Mouse (Mus musculus) forebrain, embryonic 16.5 days (tissue): Measurements from ENCODE around the gene Dusp28. TPM values are rescaled to one million over a fixed set of nuclear protein-coding genes. Genes with fewer than 3 reads are reported as not detected.
"Not testable (repeated sequence)": the region's sequence is repeated elsewhere in the genome, so short reads cannot be mapped to it uniquely, and the experiment has no call there.

Experiments
- ATAC-seq: fragments of 200-750 bp; cut with Nextera tagmentation; 2 replicates; pipeline ENCODE4 v1.8.0; 2017; ENCODE audit warnings: mild to moderate bottlenecking, moderate library complexity
- H3K27ac ChIP-seq: fragments of 300-500 bp; sonication (generic); 2 replicates; pipeline ENCODE4 v1.5.1; 2014; ENCODE audit warnings: low read length, control low read depth
- H3K27me3 ChIP-seq: fragments of 300-500 bp; sonication (generic); replicated peaks from 2 replicates; pipeline ENCODE4 v1.6.1; 2014; ENCODE audit warnings: low read length; ENCODE audit not compliant: control insufficient read depth, insufficient read depth
- H3K36me3 ChIP-seq: fragments of 300-500 bp; sonication (generic); 2 replicates; pipeline ENCODE4 v1.6.1; 2014; ENCODE audit not compliant: control insufficient read depth, insufficient read depth
- H3K4me1 ChIP-seq: fragments of 300-500 bp; sonication (generic); replicated peaks from 2 replicates; pipeline ENCODE4 v1.6.1; 2014; ENCODE audit warnings: low read length; ENCODE audit not compliant: control insufficient read depth, insufficient read depth
- H3K4me2 ChIP-seq: fragments of 300-500 bp; sonication (generic); 2 replicates; pipeline ENCODE4 v1.6.1; 2014; ENCODE audit warnings: mild to moderate bottlenecking, low read length, control low read depth
- H3K4me3 ChIP-seq: fragments of 300-500 bp; sonication (generic); replicated peaks from 2 replicates; pipeline ENCODE4 v1.5.1; 2014; ENCODE audit warnings: mild to moderate bottlenecking, low read length, control low read depth
- H3K9ac ChIP-seq: fragments of 300-500 bp; sonication (generic); replicated peaks from 2 replicates; pipeline ENCODE4 v1.6.1; 2014; ENCODE audit warnings: low read depth, low read length, control low read depth
- H3K9me3 ChIP-seq: fragments of 300-500 bp; sonication (generic); 2 replicates; pipeline ENCODE4 v1.6.1; 2016; ENCODE audit warnings: low read length; ENCODE audit not compliant: control insufficient read depth
- WGBS: fragments of 180-500 bp; shearing (Covaris S2); extraction: QIAGEN DNeasy Blood & Tissue Kit; methylation state at CpG from one replicate; pipeline ENCODE4 v1.1.7; 2014; 5-methylcytosine and 5-hydroxymethylcytosine counted together
- polyA plus RNA-seq: library from polyadenylated mRNA; unstranded; fragments of >200 nt; fragmentation: Nextera tagmentation; extraction: Ambion mirVana; gene quantifications from 2 replicates; pipeline ENCODE4 v1.2.1, GENCODE M21; 2015

Gene Dusp28
- polyA plus RNA-seq, 1 experiment from 2014 or later: 13.2 TPM

DNA sequence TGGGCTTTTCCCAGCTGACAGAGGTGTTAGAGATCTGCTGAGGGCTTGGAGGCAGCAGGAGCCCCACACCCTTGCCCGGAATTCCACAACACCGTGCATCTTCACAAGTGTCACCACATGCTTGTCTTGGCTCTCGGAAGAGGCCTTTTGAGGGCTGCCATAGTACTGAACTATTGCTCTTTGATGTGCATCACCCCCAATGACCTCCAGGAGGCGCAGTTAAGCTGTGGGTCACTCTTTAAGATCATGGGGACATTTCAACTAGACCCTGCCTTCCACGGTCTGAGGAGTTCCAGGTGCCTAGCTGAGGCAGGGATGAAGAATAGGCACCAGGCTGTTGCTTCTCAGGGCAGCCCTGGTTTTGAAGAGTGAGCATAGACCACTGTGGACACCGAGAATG is 42.6 kb downstream of the Dusp28 start:
- no peaks in the 10 kb centered on the region for H3K27me3 ChIP-seq
- no peak overlapping the region for H3K4me2 ChIP-seq
- 65% methylated on average over 6 of the region's 6 CpGs for WGBS
- no peak overlapping the region for H3K4me3 ChIP-seq
- no peak overlapping the region for H3K9ac ChIP-seq
- H3K27ac ChIP-seq: no peak overlapping the region
- H3K9me3 ChIP-seq: no peaks in the 10 kb centered on the region
- H3K36me3 ChIP-seq: peaks cover 31% of the 10 kb centered on the region
- no peaks in the 10 kb centered on the region for H3K4me1 ChIP-seq
- no peak for ATAC-seq

DNA sequence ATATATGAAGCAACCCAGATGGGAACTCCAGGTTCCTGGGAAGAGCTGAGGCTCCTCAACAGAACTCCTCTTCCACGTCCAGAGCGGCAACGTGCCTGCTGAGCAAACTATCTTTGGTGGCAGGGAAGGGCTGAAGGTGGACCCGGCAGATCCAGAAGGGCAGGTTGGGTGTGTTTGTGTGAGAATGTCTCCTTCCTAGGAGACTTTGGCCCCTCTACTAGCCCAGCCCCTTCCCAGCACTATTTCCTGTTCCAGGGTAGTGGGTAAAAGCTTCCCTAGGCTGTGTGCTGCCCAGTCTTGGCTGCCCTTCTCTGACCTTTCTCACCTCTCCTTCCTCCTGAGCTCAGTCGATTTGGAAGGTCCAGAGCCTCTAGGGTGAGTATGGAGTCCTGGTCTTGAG is 43.8 kb downstream of the Dusp28 start, which contains the start of gene Gpr35:
Gene Gpr35, plus strand, starts transcription at position 259 of the 400 bp plus-strand sequence.
- WGBS: 88% methylated on average over 5 of the region's 5 CpGs
- Histone ChIP-seq H3K27ac (no peak within 1 kb of the TSS), H3K4me2 (no peak within 1 kb of the TSS)

DNA sequence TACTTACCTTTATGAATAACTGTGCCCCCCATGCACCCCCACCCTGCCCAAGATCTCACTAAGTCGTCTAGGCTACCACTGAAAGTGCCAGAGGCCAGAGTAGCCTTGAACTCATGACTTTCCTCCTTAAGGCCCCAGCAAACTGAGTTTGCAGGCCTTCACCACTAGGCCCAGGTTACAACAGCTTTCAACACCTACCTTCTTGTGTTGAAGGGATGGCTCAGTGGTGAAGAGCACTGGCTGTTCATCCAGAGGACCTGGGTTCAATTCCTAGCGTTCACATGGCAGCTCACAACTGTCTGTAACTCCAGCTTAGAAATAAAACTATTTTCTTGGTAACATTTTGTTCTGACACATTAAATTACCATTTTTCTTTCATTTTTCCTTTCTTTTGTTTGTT is 46.9 kb downstream of the Dusp28 start:
- Histone ChIP-seq H3K4me3 (no peak overlapping the region), H3K27ac (no peak overlapping the region), H3K4me1 (no peaks in the 10 kb centered on the region), H3K9me3 (no peaks in the 10 kb centered on the region), H3K9ac (no peak overlapping the region), H3K27me3 (no peaks in the 10 kb centered on the region), H3K36me3 (peaks cover 3% of the 10 kb centered on the region; the same call in 1 of the 2 replicates), H3K4me2 (no peak overlapping the region)
- 71% methylated on average over 2 of the region's 2 CpGs for WGBS
- no peak for ATAC-seq

More for the DNA sequence above, 43.8 kb downstream of the Dusp28 start, which contains the start of gene Gpr35:
- peaks cover 22% of the 10 kb centered on the region for H3K36me3 ChIP-seq
- no peak within 1 kb of the TSS for H3K4me3 ChIP-seq
- no peaks in the 10 kb centered on the region for H3K9me3 ChIP-seq
- ATAC-seq: no peak
- no peak within 1 kb of the TSS for H3K9ac ChIP-seq
- no peaks in the 10 kb centered on the region for H3K4me1 ChIP-seq
- no peaks in the 10 kb centered on the region for H3K27me3 ChIP-seq

DNA sequence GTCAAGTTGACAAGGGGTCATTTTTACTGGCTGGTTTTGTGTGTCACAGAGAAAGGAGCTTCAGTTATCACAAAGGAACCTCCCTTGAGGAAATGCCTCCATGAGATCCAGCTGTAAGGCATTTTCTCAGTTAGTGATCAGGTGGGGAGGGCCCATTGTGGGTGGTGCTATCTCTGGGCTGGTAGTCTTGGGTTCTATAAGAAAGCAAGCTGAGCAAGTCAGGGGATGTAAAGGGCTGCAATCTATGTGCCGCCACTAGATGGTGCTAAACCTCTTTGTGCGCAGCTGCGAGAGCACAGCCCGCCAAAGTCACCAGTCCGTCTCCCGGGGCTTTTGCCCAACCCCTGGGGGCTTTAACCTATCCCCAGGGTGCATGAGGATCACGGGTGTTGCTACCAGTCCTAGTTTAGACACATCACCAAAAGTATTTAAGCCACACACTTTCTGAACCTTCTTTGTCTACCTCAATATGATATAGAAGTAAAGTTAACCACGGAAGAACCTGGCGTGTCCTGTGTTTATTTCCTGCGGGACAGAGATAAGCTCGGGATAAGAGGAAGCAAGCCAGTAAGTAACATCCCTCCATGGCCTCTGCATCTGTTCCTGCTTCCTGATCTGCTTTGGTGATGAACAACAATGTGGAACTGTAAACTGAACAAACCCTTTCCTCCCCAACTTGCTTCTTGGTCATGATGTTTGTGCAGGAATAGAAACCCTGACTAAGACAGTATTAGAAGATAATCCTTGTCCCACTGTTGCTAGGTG is 50.0 kb downstream of the Dusp28 start:
- WGBS: 9% methylated on average over 11 of the region's 11 CpGs

More for the DNA sequence above, 50.0 kb downstream of the Dusp28 start:
- ATAC-seq: peak; percentile 47; the same call in 1 of the 2 replicates
- not testable (repeated sequence) for H3K4me1 ChIP-seq, H3K27ac ChIP-seq, H3K27me3 ChIP-seq, H3K4me3 ChIP-seq, H3K36me3 ChIP-seq, H3K9me3 ChIP-seq, H3K9ac ChIP-seq
- peak overlapping the region; percentile 40 for H3K4me2 ChIP-seq

Other genes with a start within 250 kb of the Dusp28 start
- 70.4 and 72.7 TPM in 2 replicates for gene Gpc1, start 75.3 kb upstream of the Dusp28 start, polyA plus RNA-seq
- 0.71 and 1.1 TPM in 2 replicates for gene Ankmy1, start 4.1 kb upstream of the Dusp28 start, polyA plus RNA-seq
- gene Rnpepl1, start 3.8 kb downstream of the Dusp28 start, polyA plus RNA-seq: 28.5 and 31.0 TPM in 2 replicates
- 64.4 and 65.5 TPM in 2 replicates for gene Capn10, start 27.4 kb downstream of the Dusp28 start, polyA plus RNA-seq
- 0.35 and 0.75 TPM in 2 replicates for gene Gpr35, start 43.9 kb downstream of the Dusp28 start, polyA plus RNA-seq
- gene Aqp12, start 99.4 kb downstream of the Dusp28 start, polyA plus RNA-seq: not detected in 2 replicates
- 322 and 396 TPM in 2 replicates for gene Kif1a, start 195.0 kb downstream of the Dusp28 start, polyA plus RNA-seq
- not detected in 2 replicates for gene Agxt, start 228.3 kb downstream of the Dusp28 start, polyA plus RNA-seq